Mouse (Mus musculus) regulatory T cell (primary cell): ENCODE measurements around the gene Mpv17.

Source experiments
- in situ Hi-C: fragments of 300-600 bp; cut with MboI, MseI; formaldehyde crosslinking; loops from one replicate; pipeline ENCODE4 v1.15.1; 2025; ENCODE audit warnings: high pct_unique_total_duplicates

The Mpv17 gene

GRCm38 (mm10) chr5:31188223-31188840, 34.3 kb upstream of the Mpv17 start:
- in situ Hi-C loops = no loop called here

- in situ Hi-C loops = no loop called here
Observed at GRCm38 (mm10) chr5:31183678-31184077, 29.6 kb upstream of the Mpv17 start.

- in situ Hi-C loops = no loop called here
Observed at GRCm38 (mm10) chr5:31181183-31181770, 27.2 kb upstream of the Mpv17 start.

- in situ Hi-C loops = loop anchor here (5.0 kb wide), 1 partner anchor 62 kb away; the partner anchor contains the start of genes Gm9970 and Nrbp1
Observed at GRCm38 (mm10) chr5:31179766-31180630, 25.9 kb upstream of the Mpv17 start, which contains the start of the genes Gm29609 and Gtf3c2. Gene Gm29609, minus strand, starts transcription at chr5:31179911. Gene Gtf3c2, minus strand, starts transcription at chr5:31180144.

GRCm38 (mm10) chr5:31179301-31179765, 25.3 kb upstream of the Mpv17 start:
- in situ Hi-C loops = loop anchor here (5.0 kb wide), 1 partner anchor 63 kb away; the partner anchor contains the start of genes Gm9970 and Nrbp1

GRCm38 (mm10) chr5:31168630-31169029, 14.6 kb upstream of the Mpv17 start:
- in situ Hi-C loops = no loop called here

GRCm38 (mm10) chr5:31164878-31165277, 10.8 kb upstream of the Mpv17 start:
- in situ Hi-C loops = no loop called here

- in situ Hi-C loops = no loop called here
Observed at GRCm38 (mm10) chr5:31162462-31162861, 8.4 kb upstream of the Mpv17 start.

- in situ Hi-C loops = no loop called here
Observed at GRCm38 (mm10) chr5:31153516-31154151, 417 bp downstream of the Mpv17 start.

- in situ Hi-C loops = no loop called here
Observed at GRCm38 (mm10) chr5:31151746-31152145, 2.3 kb downstream of the Mpv17 start.

GRCm38 (mm10) chr5:31149781-31150180, 4.3 kb downstream of the Mpv17 start:
- in situ Hi-C loops = no loop called here

GRCm38 (mm10) chr5:31138968-31139425, 15.1 kb downstream of the Mpv17 start:
- in situ Hi-C loops = no loop called here

GRCm38 (mm10) chr5:31138241-31138967, 15.6 kb downstream of the Mpv17 start, which contains the start of gene Ucn:
Gene Ucn, minus strand, starts transcription at chr5:31138829.
- in situ Hi-C loops = no loop called here

- in situ Hi-C loops = no loop called here
Observed at GRCm38 (mm10) chr5:31137658-31138057, 16.4 kb downstream of the Mpv17 start.

GRCm38 (mm10) chr5:31136730-31137424, 17.2 kb downstream of the Mpv17 start:
- in situ Hi-C loops = no loop called here

GRCm38 (mm10) chr5:31126050-31126449, 28.0 kb downstream of the Mpv17 start:
- in situ Hi-C loops = no loop called here

- in situ Hi-C loops = no loop called here
Observed at GRCm38 (mm10) chr5:31123481-31123880, 30.6 kb downstream of the Mpv17 start.

- in situ Hi-C loops = no loop called here
Observed at GRCm38 (mm10) chr5:31121111-31121510, 32.9 kb downstream of the Mpv17 start.

- in situ Hi-C loops = no loop called here
Observed at GRCm38 (mm10) chr5:31116912-31117311, 37.1 kb downstream of the Mpv17 start.

- in situ Hi-C loops = no loop called here
Observed at GRCm38 (mm10) chr5:31116354-31116753, 37.7 kb downstream of the Mpv17 start, which contains the start of gene Trim54. Gene Trim54, plus strand, starts transcription at chr5:31116712.
